Mouse (Mus musculus) heart, postnatal 0 days (tissue): Measurements from ENCODE around the gene Dolk. TPM values are rescaled to one million over a fixed set of nuclear protein-coding genes. Genes with fewer than 3 reads are reported as not detected.
A peak's percentile ranks its signal among the peaks of the same experiment; 100 is the strongest.

Experiments used
- ATAC-seq: fragments of 200-750 bp; cut with Nextera tagmentation; 2 replicates; pipeline ENCODE4 v1.8.0; 2017; ENCODE audit warnings: low read depth, moderate number of reproducible peaks, moderate library complexity; ENCODE audit not compliant: insufficient read depth
- DNase-seq: peaks from one replicate; pipeline ENCODE4 v3.0.0-alpha.2; 2016; ENCODE audit warnings: low spot score
- H3K27ac ChIP-seq: fragments of 300-500 bp; sonication (generic); 2 replicates; pipeline ENCODE4 v1.5.1; 2014; ENCODE audit warnings: low read depth, mild to moderate bottlenecking
- H3K27me3 ChIP-seq: fragments of 300-500 bp; sonication (generic); 2 replicates; pipeline ENCODE4 v1.6.1; 2014; ENCODE audit warnings: low read length, mixed read lengths; ENCODE audit not compliant: control insufficient read depth, insufficient read depth
- H3K36me3 ChIP-seq: fragments of 300-500 bp; sonication (generic); replicated peaks from 2 replicates; pipeline ENCODE4 v1.6.1; 2014; ENCODE audit warnings: low read length, mixed read lengths; ENCODE audit not compliant: control insufficient read depth, insufficient read depth
- H3K4me1 ChIP-seq: fragments of 300-500 bp; sonication (generic); 2 replicates; pipeline ENCODE4 v1.6.1; 2014; ENCODE audit warnings: antibody characterized with exemption; ENCODE audit not compliant: control insufficient read depth, insufficient read depth
- H3K4me2 ChIP-seq: fragments of 300-500 bp; sonication (generic); 2 replicates; pipeline ENCODE4 v1.6.1; 2014; ENCODE audit warnings: low read depth, mild to moderate bottlenecking, low read length, moderate library complexity
- H3K4me3 ChIP-seq: fragments of 300-500 bp; sonication (generic); 2 replicates; pipeline ENCODE4 v1.5.1; 2014; ENCODE audit warnings: low read depth, low read length
- H3K9ac ChIP-seq: fragments of 300-500 bp; sonication (generic); replicated peaks from 2 replicates; pipeline ENCODE4 v1.6.1; 2014; ENCODE audit warnings: low read depth, low read length, mixed read lengths
- H3K9me3 ChIP-seq: fragments of 300-500 bp; sonication (generic); replicated peaks from 2 replicates; pipeline ENCODE4 v1.6.1; 2016; ENCODE audit warnings: low read length; ENCODE audit not compliant: control insufficient read depth
- CTCF ChIP-seq: IDR thresholded peaks from 2 replicates; pipeline ENCODE4 v1.5.1; 2016; ENCODE audit warnings: antibody characterized with exemption, control low read depth, low read depth
- EP300 ChIP-seq: IDR thresholded peaks from 2 replicates; pipeline ENCODE4 v1.6.1; 2016; ENCODE audit warnings: antibody characterized with exemption, low read depth
- WGBS: fragments of 180-500 bp; shearing (Covaris S2); extraction: QIAGEN DNeasy Blood & Tissue Kit; methylation state at CpG from one replicate; pipeline ENCODE4 v1.1.7; 2014; 5-methylcytosine and 5-hydroxymethylcytosine counted together
- polyA plus RNA-seq: library from polyadenylated mRNA; unstranded; fragments of >200 nt; fragmentation: Nextera tagmentation; extraction: Ambion mirVana; gene quantifications from 2 replicates; pipeline ENCODE4 v1.2.1, GENCODE M21; 2015
- total RNA-seq: library from RNA; depleted of rRNA; stranded (reverse); fragments of >200 nt; gene quantifications from 2 replicates; pipeline ENCODE4 v1.2.3, GENCODE M21; 2014; ENCODE audit warnings: low replicate concordance; rRNA removed

Dolk gene
- total RNA-seq: 45.4 and 53.8 TPM in 2 replicates
- polyA plus RNA-seq: 27.2 and 32.8 TPM in 2 replicates

DNA sequence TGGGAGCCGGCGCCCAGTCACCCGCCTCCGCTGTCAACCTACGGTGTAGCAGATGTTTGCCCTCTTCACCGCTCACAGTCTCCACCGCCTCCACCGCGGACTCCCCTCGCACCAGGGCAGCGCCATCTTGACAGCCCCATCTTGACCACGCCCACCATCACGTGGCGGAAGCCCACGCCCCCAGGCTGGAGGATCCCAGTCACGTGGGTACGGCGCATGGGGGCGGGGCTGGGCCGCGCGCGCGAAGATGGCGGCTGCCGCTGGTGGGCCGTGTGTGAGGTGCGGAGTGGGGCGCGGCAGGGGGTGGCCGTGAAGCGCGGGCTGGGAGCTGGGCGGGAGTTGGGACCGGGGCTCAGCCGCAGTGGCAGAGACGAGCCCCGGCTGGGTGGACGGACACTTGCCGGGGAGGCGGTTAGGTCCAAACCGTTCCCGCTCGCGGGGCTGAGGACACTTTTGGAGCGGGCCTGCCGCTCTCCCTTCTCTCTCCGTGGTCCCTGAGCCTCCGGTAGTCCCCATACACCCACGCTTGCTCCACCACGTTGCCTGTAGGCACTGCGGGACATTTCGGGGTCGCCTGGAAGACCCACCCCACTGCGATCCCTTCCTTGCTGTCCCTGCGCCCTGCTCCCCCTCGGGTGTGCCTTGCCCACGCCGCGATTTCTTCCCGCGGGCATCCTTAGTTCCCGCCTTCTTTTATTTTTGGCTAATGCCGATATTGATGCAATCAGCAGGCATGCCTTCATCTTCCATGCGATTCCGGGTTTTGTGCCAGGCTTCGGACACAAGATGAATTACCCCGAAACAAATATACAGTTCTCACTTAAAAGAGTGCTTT, at the start of gene Dolk, which contains the start of gene Nup188:
Gene Dolk (minus strand): TSS at position 143 of the 835 bp plus-strand sequence.
Gene Nup188 (plus strand): TSS at position 206 of the 835 bp plus-strand sequence.
- Histone ChIP-seq H3K4me2 (peak within 1 kb of the TSS; percentile 84), H3K36me3 (peaks cover 7% of the 10 kb centered on the region; the same call in 1 of the 2 replicates), H3K4me1 (peaks cover 9% of the 10 kb centered on the region; the same call in 1 of the 2 replicates), H3K27me3 (no peaks in the 10 kb centered on the region), H3K9me3 (no peaks in the 10 kb centered on the region), H3K4me3 (peak within 1 kb of the TSS; percentile 84), H3K9ac (peak within 1 kb of the TSS; percentile 67), H3K27ac (peak within 1 kb of the TSS; percentile 69)
- TF ChIP-seq CTCF: no peak
- no peak for TF ChIP-seq EP300
- WGBS: under 1% methylated on average over 65 of the region's 68 CpGs
- peak; percentile 88 for DNase-seq
- peak; percentile 96 for ATAC-seq

DNA sequence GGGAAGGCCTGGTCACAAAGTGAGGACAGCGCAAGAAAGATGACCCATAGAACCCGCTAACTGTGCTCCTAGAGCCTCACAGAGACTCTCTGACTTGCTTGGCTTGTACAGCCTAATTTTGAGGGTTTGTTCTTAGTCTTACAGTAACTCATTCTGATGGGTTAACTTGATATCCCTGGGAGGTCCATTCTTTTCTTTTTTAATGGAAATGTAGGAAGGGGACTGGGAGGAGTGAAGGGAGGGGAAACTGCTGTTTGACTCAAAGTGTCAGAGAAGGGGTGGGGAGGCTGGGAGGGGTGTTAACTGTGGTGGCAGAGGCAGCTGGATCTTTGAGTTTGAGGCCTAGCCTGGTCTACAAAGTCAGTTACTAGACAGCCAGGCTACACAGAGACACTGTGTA, 49.2 kb upstream of the Dolk start:
- ATAC-seq: no peak
- Histone ChIP-seq H3K9me3 (no peaks in the 10 kb centered on the region), H3K4me1 (no peaks in the 10 kb centered on the region), H3K4me3 (no peak overlapping the region), H3K27ac (no peak overlapping the region), H3K4me2 (no peak overlapping the region), H3K9ac (no peak overlapping the region), H3K27me3 (no peaks in the 10 kb centered on the region), H3K36me3 (peaks cover 88% of the 10 kb centered on the region)
- TF ChIP-seq CTCF: no peak
- no peak for TF ChIP-seq EP300
- DNase-seq: no peak
- WGBS: 98% methylated on average over 2 of the region's 2 CpGs

DNA sequence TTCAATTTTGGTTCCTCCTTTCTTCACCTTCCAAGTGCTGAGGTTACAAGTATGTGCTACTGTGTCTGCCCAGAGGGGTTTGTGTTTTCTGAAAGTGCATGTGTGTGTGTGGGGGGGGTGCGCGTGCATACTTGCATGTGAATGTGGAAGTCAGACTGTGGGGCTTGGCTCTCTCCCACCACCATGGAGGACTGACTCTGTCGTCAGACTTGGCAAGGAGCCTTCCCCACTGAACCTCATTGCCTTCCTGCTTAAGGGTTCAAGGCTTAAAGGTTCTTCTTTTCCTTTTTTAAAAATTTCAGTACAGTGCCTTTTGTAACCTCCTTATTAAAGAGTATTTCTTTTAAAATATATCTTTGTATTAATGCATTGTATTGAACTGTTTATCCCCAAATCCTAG, 42.7 kb upstream of the Dolk start:
- Histone ChIP-seq H3K27me3 (no peaks in the 10 kb centered on the region), H3K27ac (no peak overlapping the region), H3K9ac (no peak overlapping the region), H3K4me1 (no peaks in the 10 kb centered on the region), H3K4me2 (no peak overlapping the region), H3K4me3 (no peak overlapping the region), H3K9me3 (no peaks in the 10 kb centered on the region), H3K36me3 (peaks cover 95% of the 10 kb centered on the region)
- no peak for DNase-seq
- no peak for ATAC-seq
- WGBS: 73% methylated on average over 3 of the region's 3 CpGs
- TF ChIP-seq CTCF (no peak), EP300 (no peak)

DNA sequence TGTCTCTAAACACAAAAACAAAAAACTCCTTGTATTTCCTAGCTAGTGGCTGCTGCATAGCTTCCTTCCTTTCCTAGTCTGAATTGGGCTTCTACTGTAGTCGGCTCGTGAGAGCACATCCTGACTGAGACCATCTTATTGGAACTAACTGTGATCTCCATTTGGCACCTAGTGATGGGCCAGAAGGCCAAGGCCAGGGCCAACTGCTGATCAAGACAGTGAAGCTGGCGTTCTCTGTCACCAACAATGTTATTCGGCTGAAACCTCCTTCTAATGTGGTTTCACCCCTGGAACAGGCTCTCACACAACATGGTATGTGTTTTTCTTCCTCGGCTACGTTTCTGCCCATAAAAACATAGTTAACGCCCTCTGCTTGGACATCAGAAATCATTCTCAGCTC, 41.1 kb upstream of the Dolk start:
- no peaks in the 10 kb centered on the region for H3K4me1 ChIP-seq
- H3K27ac ChIP-seq: no peak overlapping the region
- H3K4me2 ChIP-seq: no peak overlapping the region
- H3K4me3 ChIP-seq: no peak overlapping the region
- TF ChIP-seq CTCF: no peak
- no peak for TF ChIP-seq EP300
- ATAC-seq (no peak), DNase-seq (no peak)
- H3K36me3 ChIP-seq: peaks cover 95% of the 10 kb centered on the region
- 86% methylated on average over 7 of the region's 7 CpGs for WGBS
- no peaks in the 10 kb centered on the region for H3K9me3 ChIP-seq
- H3K27me3 ChIP-seq: no peaks in the 10 kb centered on the region
- no peak overlapping the region for H3K9ac ChIP-seq

DNA sequence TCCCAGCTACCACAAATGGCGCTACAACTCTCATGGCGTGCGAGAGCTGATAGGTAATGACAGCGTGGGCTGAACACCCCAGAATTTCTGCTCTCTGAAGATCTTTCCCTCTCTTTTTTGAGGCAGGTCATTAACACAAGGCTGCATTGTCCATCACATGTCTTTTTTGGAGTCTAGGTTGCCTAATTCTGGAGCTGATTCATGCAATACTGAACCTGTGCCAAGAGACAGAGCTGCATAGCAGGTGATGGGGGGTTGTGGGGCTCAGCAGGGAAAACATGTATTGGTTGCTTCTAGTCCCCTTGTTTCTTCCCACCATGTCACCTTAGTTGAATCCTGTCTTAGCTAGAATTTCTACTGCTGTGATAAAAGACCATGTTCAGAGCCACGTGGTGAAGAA, 39.2 kb upstream of the Dolk start:
- Histone ChIP-seq H3K4me2 (no peak overlapping the region), H3K27me3 (no peaks in the 10 kb centered on the region), H3K9me3 (no peaks in the 10 kb centered on the region), H3K9ac (no peak overlapping the region), H3K4me1 (no peaks in the 10 kb centered on the region), H3K27ac (no peak overlapping the region), H3K4me3 (no peak overlapping the region), H3K36me3 (peaks cover 93% of the 10 kb centered on the region)
- WGBS: 87% methylated on average over 5 of the region's 5 CpGs
- no peak for ATAC-seq
- TF ChIP-seq EP300: no peak
- no peak for TF ChIP-seq CTCF
- DNase-seq: no peak
